Mouse (Mus musculus): Measurements from ENCODE around the gene Ubac2. TPM values are rescaled to one million over a fixed set of nuclear protein-coding genes. Genes with fewer than 3 reads are reported as not detected.
"Not testable (repeated sequence)": the region's sequence is repeated elsewhere in the genome, so short reads cannot be mapped to it uniquely, and the experiment has no call there.

Gene Ubac2
- polyA plus RNA-seq, 1 experiment from 2014 or later: 43.2 TPM

DNA sequence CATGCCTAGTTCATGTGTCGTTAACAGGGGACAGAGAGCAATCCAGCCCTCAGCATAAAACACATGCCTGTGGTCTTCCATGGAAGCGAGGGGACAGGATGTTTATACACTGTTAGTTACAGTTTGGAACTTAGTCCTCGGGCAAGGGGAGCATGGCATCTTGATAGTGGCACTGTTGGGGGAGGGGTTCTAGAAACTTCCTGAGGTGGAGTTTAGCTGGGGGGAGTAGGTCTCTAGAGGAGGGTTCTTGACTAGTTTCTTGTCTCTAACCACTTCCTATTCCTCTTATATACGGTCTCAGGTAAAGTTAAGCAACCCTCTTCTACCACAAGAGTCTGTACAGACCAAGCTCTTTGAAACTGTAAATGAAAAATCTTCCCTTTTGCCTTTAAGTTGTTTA, 187.8 kb downstream of the Ubac2 start:
- H3K4me2 ChIP-seq (replicated peaks; ENCODE audit: low read depth, low read length): no peak overlapping the region
- no peak overlapping the region for H3K27ac ChIP-seq (ENCODE audit: low read length)
- DNase-seq (ENCODE audit: low spot score): peak; percentile 54
- H3K9me3 ChIP-seq (ENCODE audit: low read length): no peaks in the 10 kb centered on the region
- H3K4me1 ChIP-seq (ENCODE audit: insufficient read depth, low read depth, low read length): peaks cover 3% of the 10 kb centered on the region; the same call in 1 of the 2 replicates
- H3K36me3 ChIP-seq (ENCODE audit: insufficient read depth, low read length): no peaks in the 10 kb centered on the region
- ATAC-seq: peak; percentile 60
- 18% methylated on average over 4 of the region's 4 CpGs for WGBS
- no peak overlapping the region for H3K4me3 ChIP-seq (ENCODE audit: low read depth, low read length)
- TF ChIP-seq CTCF (IDR thresholded peaks at IDR 0.05) (no peak), EP300 (IDR thresholded peaks at IDR 0.05) (no peak)
- H3K27me3 ChIP-seq (replicated peaks; ENCODE audit: insufficient read depth, low read length): no peaks in the 10 kb centered on the region
- no peak overlapping the region for H3K9ac ChIP-seq (replicated peaks; ENCODE audit: low read depth)

DNA sequence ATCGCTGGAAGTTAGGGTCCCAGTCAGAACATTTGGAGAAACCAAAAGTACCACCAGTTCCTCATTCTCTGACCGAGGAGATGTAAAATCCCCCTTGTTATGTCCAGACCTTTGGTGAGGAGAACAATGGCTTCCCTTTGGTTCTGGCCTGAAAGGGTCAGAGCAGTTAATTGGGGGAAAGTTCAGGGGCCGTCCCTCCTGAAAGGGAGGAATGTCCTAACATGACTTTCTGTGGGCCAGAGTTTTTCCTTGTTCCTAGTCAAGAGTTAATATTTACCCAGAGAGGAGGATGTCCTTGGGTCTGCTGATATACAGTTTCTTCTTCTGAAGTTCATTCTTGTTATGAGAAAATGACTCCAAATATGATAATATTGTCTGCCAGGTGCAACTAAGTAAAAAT, 189.6 kb downstream of the Ubac2 start:
- not testable (repeated sequence) for H3K27me3 ChIP-seq (replicated peaks; ENCODE audit: insufficient read depth, low read length); H3K4me1 ChIP-seq (ENCODE audit: insufficient read depth, low read depth, low read length); H3K4me3 ChIP-seq (ENCODE audit: low read depth, low read length); H3K9me3 ChIP-seq (ENCODE audit: low read length); H3K9ac ChIP-seq (replicated peaks; ENCODE audit: low read depth); H3K36me3 ChIP-seq (ENCODE audit: insufficient read depth, low read length); DNase-seq (ENCODE audit: low spot score); H3K4me2 ChIP-seq (replicated peaks; ENCODE audit: low read depth, low read length); ATAC-seq; H3K27ac ChIP-seq (ENCODE audit: low read length)
- WGBS: 60% methylated on average over 3 of the region's 3 CpGs

- H3K4me2 ChIP-seq (replicated peaks; ENCODE audit: low read depth, low read length): no peak overlapping the region
- H3K4me1 ChIP-seq (ENCODE audit: insufficient read depth, low read depth, low read length): peaks cover 3% of the 10 kb centered on the region; the same call in 1 of the 2 replicates
- no peak overlapping the region for H3K4me3 ChIP-seq (ENCODE audit: low read depth, low read length)
- TF ChIP-seq CTCF (IDR thresholded peaks at IDR 0.05) (0 out of 2 replicates have a peak, but pooled peaks have one; percentile 5), EP300 (IDR thresholded peaks at IDR 0.05) (no peak)
- H3K27ac ChIP-seq (ENCODE audit: low read length): no peak overlapping the region
- no peaks in the 10 kb centered on the region for H3K36me3 ChIP-seq (ENCODE audit: insufficient read depth, low read length)
- H3K9me3 ChIP-seq (ENCODE audit: low read length): no peaks in the 10 kb centered on the region
- H3K27me3 ChIP-seq (replicated peaks; ENCODE audit: insufficient read depth, low read length): no peaks in the 10 kb centered on the region
- ATAC-seq (peak; percentile 27), DNase-seq (ENCODE audit: low spot score) (peak; percentile 64)
- 0 out of 2 replicates have a peak overlapping the region, but pooled peaks have one; percentile 12 for H3K9ac ChIP-seq (replicated peaks; ENCODE audit: low read depth)
- WGBS: 28% methylated on average over 11 of the region's 11 CpGs
Measured at GRCm38 (mm10) chr14:122068801-122069695, 190.6 kb downstream of the Ubac2 start.

DNA sequence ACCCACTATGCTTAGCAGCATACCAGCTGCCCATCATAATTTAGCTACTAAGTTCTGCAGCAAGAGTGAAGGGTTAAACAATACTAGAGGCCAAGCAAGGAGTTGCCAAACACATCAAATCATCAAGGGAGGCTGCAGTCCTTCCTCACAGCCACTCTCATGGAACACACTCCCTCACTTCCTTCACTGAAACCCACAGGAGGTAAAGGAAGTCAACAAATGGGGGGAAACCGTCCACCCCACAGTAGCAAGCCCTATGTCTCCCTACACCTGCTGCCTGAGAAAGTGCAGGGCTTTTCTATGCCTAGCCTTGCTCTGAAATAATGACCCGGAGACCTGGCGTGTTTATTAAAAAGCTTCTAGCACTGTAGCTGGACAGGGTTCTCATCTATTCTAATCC, 191.5 kb downstream of the Ubac2 start:
- DNase-seq (ENCODE audit: low spot score) (no peak), ATAC-seq (no peak)
- Histone ChIP-seq H3K27me3 (replicated peaks; ENCODE audit: insufficient read depth, low read length) (no peaks in the 10 kb centered on the region), H3K9ac (replicated peaks; ENCODE audit: low read depth) (no peak overlapping the region), H3K4me1 (ENCODE audit: insufficient read depth, low read depth, low read length) (peaks cover 3% of the 10 kb centered on the region; the same call in 1 of the 2 replicates), H3K4me2 (replicated peaks; ENCODE audit: low read depth, low read length) (no peak overlapping the region), H3K27ac (ENCODE audit: low read length) (no peak overlapping the region), H3K4me3 (ENCODE audit: low read depth, low read length) (no peak overlapping the region), H3K9me3 (ENCODE audit: low read length) (no peaks in the 10 kb centered on the region), H3K36me3 (ENCODE audit: insufficient read depth, low read length) (no peaks in the 10 kb centered on the region)
- no peak for TF ChIP-seq EP300 (IDR thresholded peaks at IDR 0.05)
- no peak for TF ChIP-seq CTCF (IDR thresholded peaks at IDR 0.05)
- 75% methylated on average over 3 of the region's 3 CpGs for WGBS

Other genes with a start within 250 kb of the Ubac2 start
- gene Dock9, start 80.8 kb upstream of the Ubac2 start, polyA plus RNA-seq (2015; fragmentation: Nextera tagmentation; extraction: Ambion mirVana): 19.8 and 22.4 TPM in 2 replicates
- gene Gpr18, start 37.2 kb downstream of the Ubac2 start, polyA plus RNA-seq (2015; fragmentation: Nextera tagmentation; extraction: Ambion mirVana): 0.32 and 0.42 TPM in 2 replicates
- gene Gpr183, start 86.6 kb downstream of the Ubac2 start, polyA plus RNA-seq (2015; fragmentation: Nextera tagmentation; extraction: Ambion mirVana): 1.6 TPM in 2 replicates
- not detected in 2 replicates for gene Timm8a2, start 156.1 kb downstream of the Ubac2 start, polyA plus RNA-seq (2015; fragmentation: Nextera tagmentation; extraction: Ambion mirVana)
- gene Tm9sf2, start 228.4 kb downstream of the Ubac2 start, polyA plus RNA-seq (2015; fragmentation: Nextera tagmentation; extraction: Ambion mirVana): 162 and 170 TPM in 2 replicates

Data from lung, postnatal 0 days (tissue).